Comparison of ENCODE assay signal across 8 mouse cellular contexts in genomic region chr11:75015453-75015871, GRCm38 (mm10).
DNase-seq lines count a peak whose midpoint lies in the region; ATAC-seq lines count a peak whose summit lies in the region.

No protein-coding gene starts in this region.

- peaks cover 55% of the 10 kb centered on the region for H3K4me1 ChIP-seq in heart, embryonic 16.5 days (ENCODE audit: control insufficient read depth, insufficient read depth, low read length)

- H3K27ac ChIP-seq in heart, embryonic 16.5 days (ENCODE audit: low read length): peak overlapping the region; percentile 97

- H3K36me3 ChIP-seq in heart, embryonic 16.5 days (ENCODE audit: control insufficient read depth, insufficient read depth): no peaks in the 10 kb centered on the region

- no peaks in the 10 kb centered on the region for H3K27me3 ChIP-seq in heart, embryonic 16.5 days (ENCODE audit: control insufficient read depth, insufficient read depth, low read length)

- ATAC-seq in heart, embryonic 16.5 days (replicated peaks; ENCODE audit: extremely low read depth, insufficient read depth, low FRiP score): 0 out of 2 replicates have a peak, but pooled peaks have one; percentile 53

- no peak overlapping the region for H3K4me2 ChIP-seq in heart, embryonic 16.5 days (ENCODE audit: low read depth, low read length)

- 27% methylated on average over 7 of the region's 7 CpGs for WGBS in heart, embryonic 16.5 days

- DNase-seq in frontal cortex, adult 2 months (ENCODE audit: extremely low spot score in 1 of 2, low spot score in 1 of 2): peak; percentile 18 to 34
- no peak for DNase-seq in frontal cortex, postnatal 25 days (ENCODE audit: low spot score in 2 of 2)
- DNase-seq in right cerebral cortex, adult 18-20 months: peak; percentile 28
- no peak for DNase-seq in right cerebral cortex, postnatal 4 days
- DNase-seq in lung, postnatal 14 days: peak; percentile 39
- no peak for DNase-seq in spleen, postnatal 36 days (ENCODE audit: low spot score in 2 of 2)
- DNase-seq in gastrocnemius, postnatal 25 days: no peak

- peak overlapping the region; percentile 35; the same call in 1 of the 2 replicates for H3K9ac ChIP-seq in heart, embryonic 16.5 days (ENCODE audit: low read length)

- H3K9me3 ChIP-seq in heart, embryonic 16.5 days (replicated peaks; ENCODE audit: control insufficient read depth, low read length): no peaks in the 10 kb centered on the region

- H3K4me3 ChIP-seq in heart, embryonic 16.5 days (ENCODE audit: low read length): no peak overlapping the region

Comparison
In these comparisons a context has a peak if more than half of its experiments do, and no peak if none do; other contexts are left out.
1. DNase-seq: peak in frontal cortex, adult 2 months (2 of 2), right cerebral cortex, adult 18-20 months (single experiment) and lung, postnatal 14 days (single experiment); none in frontal cortex, postnatal 25 days (0 of 2), right cerebral cortex, postnatal 4 days (single experiment), spleen, postnatal 36 days (0 of 2) and gastrocnemius, postnatal 25 days (single experiment).